Mouse (Mus musculus) erythroblast, embryonic 14.5 days (primary cell): ENCODE data around the gene Gm49378.

Source experiments
- GATA1 ChIP-seq: IDR thresholded peaks from 2 replicates; pipeline ENCODE4 v1.6.1; 2012; ENCODE audit warnings: low read length, inconsistent platforms, mixed read lengths
- TAL1 ChIP-seq: IDR thresholded peaks from 3 replicates; pipeline ENCODE4 v1.6.1; 2012; ENCODE audit warnings: low read length, inconsistent platforms, mixed read lengths

- no peak for TF ChIP-seq TAL1
- no peak for TF ChIP-seq GATA1
Observed at GRCm38 (mm10) chr14:55644261-55644888, 6.7 kb upstream of the Gm49378 start.
